Mouse (Mus musculus) cerebellum, adult 2 months (tissue): ENCODE results near the gene Il4i1.

Experiments
- CTCF ChIP-seq: fragments of 200-500 bp; IDR thresholded peaks from 2 replicates; pipeline ENCODE4 v1.5.1; 2011; ENCODE audit warnings: low read depth, mild to moderate bottlenecking, control low read depth, low read length, moderate library complexity, borderline replicate concordance; ENCODE audit not compliant: insufficient read depth
- POLR2A ChIP-seq: fragments of 200-500 bp; IDR thresholded peaks from 2 replicates; pipeline ENCODE4 v1.6.1; 2011; ENCODE audit warnings: low read length, control low read depth, borderline replicate concordance; ENCODE audit not compliant: insufficient read depth

GRCm38 (mm10) chr7:44770046-44770578 lies 46.1 kb upstream of the Il4i1 start:
- TF ChIP-seq POLR2A (no peak), CTCF (no peak)
